Mouse (Mus musculus) lung, postnatal 0 days (tissue): ENCODE measurements around the gene Fam181b.

Experiments
- CTCF ChIP-seq: IDR thresholded peaks from 2 replicates; pipeline ENCODE4 v1.5.1; 2016; ENCODE audit warnings: antibody characterized with exemption, mild to moderate bottlenecking
- EP300 ChIP-seq: IDR thresholded peaks from 2 replicates; pipeline ENCODE4 v1.6.1; 2016; ENCODE audit warnings: antibody characterized with exemption, mild to moderate bottlenecking, control low read depth

- TF ChIP-seq CTCF (no peak), EP300 (no peak)
Measured at GRCm38 (mm10) chr7:93111056-93111455, 31.4 kb downstream of the Fam181b start.
